Mouse (Mus musculus): ENCODE data around the gene Ahsg. TPM values are rescaled to one million over a fixed set of nuclear protein-coding genes. Genes with fewer than 3 reads are reported as not detected.

Ahsg gene
- total and polyA plus RNA-seq, 3 experiments = 0.13 TPM; not detected in 2

- H3K9ac ChIP-seq (ENCODE audit: control insufficient read depth, low read depth, low read length, poor library complexity, severe bottlenecking) = no peak overlapping the region
These were observed 30.7 kb downstream of the Ahsg start for GRCm38 (mm10) chr16:22921761-22922160.

GRCm38 (mm10) chr16:22922433-22922832, 31.4 kb downstream of the Ahsg start:
- DNase-seq (ENCODE audit: low read depth, low spot score) = no peak
- Histone ChIP-seq H3K79me2 (ENCODE audit: control insufficient read depth, insufficient read depth, low read length, poor library complexity) (no peaks in the 10 kb centered on the region), H3K9me3 (replicated peaks; ENCODE audit: insufficient read depth, low read length) (no peaks in the 10 kb centered on the region), H3K27ac (ENCODE audit: control insufficient read depth, low read depth, low read length) (no peak overlapping the region), H3K4me3 (ENCODE audit: control insufficient read depth in 1 of 2, insufficient read depth in 1 of 2, low read depth in 2 of 2, low read length in 2 of 2) (no peak overlapping the region), H3K36me3 (ENCODE audit: control insufficient read depth in 1 of 2, insufficient read depth in 2 of 2, low read length in 2 of 2) (peaks cover 0 to 2% of the 10 kb centered on the region in 2 experiments; a peak in 2 of 4 replicates), H3K4me1 (ENCODE audit: control insufficient read depth in 1 of 2, insufficient read depth in 2 of 2, low read length in 2 of 2) (peaks cover 0 to 5% of the 10 kb centered on the region in 2 experiments; a peak in 2 of 4 replicates), H3K9ac (ENCODE audit: control insufficient read depth, low read depth, low read length, poor library complexity, severe bottlenecking) (no peak overlapping the region), H3K27me3 (ENCODE audit: control insufficient read depth in 1 of 2, insufficient read depth in 2 of 2, low read length in 2 of 2) (no peaks in the 10 kb centered on the region)
- TF ChIP-seq GABPA (IDR thresholded peaks at IDR 0.05; ENCODE audit: low read depth, low read length) = no peak
- TF ChIP-seq E2F4 (IDR thresholded peaks at IDR 0.05; ENCODE audit: borderline replicate concordance, low read depth, low read length) = no peak
- no peak for TF ChIP-seq ZNF384 (IDR thresholded peaks at IDR 0.05; ENCODE audit: low read depth, low read length)
- no peak for TF ChIP-seq CTCF (IDR thresholded peaks at IDR 0.05 in 2 of 3, conservative IDR thresholded peaks at IDR 0.05 in 1 of 3; ENCODE audit: control insufficient read depth in 1 of 3, insufficient read depth in 1 of 3, low read depth in 2 of 3, low read length in 3 of 3, poor library complexity in 1 of 3, severe bottlenecking in 1 of 3)
- TF ChIP-seq MYB (IDR thresholded peaks at IDR 0.05; ENCODE audit: low read depth, low read length) = no peak
- no peak for TF ChIP-seq SMC3 (IDR thresholded peaks at IDR 0.05; ENCODE audit: low read depth, low read length)

More at GRCm38 (mm10) chr16:22921761-22922160, 30.7 kb downstream of the Ahsg start:
- TF ChIP-seq HCFC1 (IDR thresholded peaks at IDR 0.05; ENCODE audit: low read depth, low read length) (no peak), ZNF384 (IDR thresholded peaks at IDR 0.05; ENCODE audit: low read depth, low read length) (no peak), POLR2AphosphoS2 (IDR thresholded peaks at IDR 0.05; ENCODE audit: low read length) (no peak), NRF1 (IDR thresholded peaks at IDR 0.05; ENCODE audit: insufficient read depth, low read depth, low read length, poor library complexity, severe bottlenecking) (no peak), MYB (IDR thresholded peaks at IDR 0.05; ENCODE audit: low read depth, low read length) (no peak), USF1 (IDR thresholded peaks at IDR 0.05; ENCODE audit: low read depth, low read length) (no peak), MYC (IDR thresholded peaks at IDR 0.05; ENCODE audit: low read depth, low read length) (no peak), JUND (IDR thresholded peaks at IDR 0.05; ENCODE audit: low read depth, low read length) (no peak), POLR2A (IDR thresholded peaks at IDR 0.05; ENCODE audit: control insufficient read depth in 1 of 2, insufficient read depth in 1 of 2, low read depth in 1 of 2, low read length in 2 of 2, poor library complexity in 1 of 2) (no peak), RCOR1 (IDR thresholded peaks at IDR 0.05; ENCODE audit: low read depth, low read length) (no peak), CHD2 (IDR thresholded peaks at IDR 0.05; ENCODE audit: low read length) (no peak), E2F4 (IDR thresholded peaks at IDR 0.05; ENCODE audit: borderline replicate concordance, low read depth, low read length) (no peak), ZKSCAN1 (IDR thresholded peaks at IDR 0.05; ENCODE audit: low read depth, low read length) (no peak), TBP (IDR thresholded peaks at IDR 0.05; ENCODE audit: low read depth, low read length) (no peak), CHD1 (IDR thresholded peaks at IDR 0.05; ENCODE audit: low read depth, low read length) (no peak), UBTF (IDR thresholded peaks at IDR 0.05; ENCODE audit: borderline replicate concordance, insufficient read depth, low read depth, low read length) (no peak), EP300 (IDR thresholded peaks at IDR 0.05; ENCODE audit: low read depth in 1 of 2, low read length in 2 of 2) (no peak)
- no peaks in the 10 kb centered on the region for H3K9me3 ChIP-seq (replicated peaks; ENCODE audit: insufficient read depth, low read length)
- H3K4me1 ChIP-seq (ENCODE audit: control insufficient read depth in 1 of 2, insufficient read depth in 2 of 2, low read length in 2 of 2) = peaks cover 0 to 5% of the 10 kb centered on the region in 2 experiments; a peak in 2 of 4 replicates
- no peak for DNase-seq (ENCODE audit: low read depth, low spot score)
- no peak overlapping the region for H3K27ac ChIP-seq (ENCODE audit: control insufficient read depth, low read depth, low read length)
- no peaks in the 10 kb centered on the region for H3K79me2 ChIP-seq (ENCODE audit: control insufficient read depth, insufficient read depth, low read length, poor library complexity)
- peaks cover 0 to 2% of the 10 kb centered on the region in 2 experiments; a peak in 2 of 4 replicates for H3K36me3 ChIP-seq (ENCODE audit: control insufficient read depth in 1 of 2, insufficient read depth in 2 of 2, low read length in 2 of 2)
- H3K4me3 ChIP-seq (ENCODE audit: control insufficient read depth in 1 of 2, insufficient read depth in 1 of 2, low read depth in 2 of 2, low read length in 2 of 2) = no peak overlapping the region
- no peaks in the 10 kb centered on the region for H3K27me3 ChIP-seq (ENCODE audit: control insufficient read depth in 1 of 2, insufficient read depth in 2 of 2, low read length in 2 of 2)

Measured in MEL (cell line).